Mouse (Mus musculus): ENCODE results near the gene Col23a1. TPM values are rescaled to one million over a fixed set of nuclear protein-coding genes. Genes with fewer than 3 reads are reported as not detected.

The Col23a1 gene
- polyA plus RNA-seq, 1 experiment from 2014 or later: 24.9 TPM

- H3K4me2 ChIP-seq: no peak overlapping the region
- H3K4me3 ChIP-seq: no peak overlapping the region
- H3K36me3 ChIP-seq: no peaks in the 10 kb centered on the region
- no peaks in the 10 kb centered on the region for H3K27me3 ChIP-seq
- no peaks in the 10 kb centered on the region for H3K4me1 ChIP-seq
- H3K9me3 ChIP-seq: no peaks in the 10 kb centered on the region
- WGBS: 23% methylated on average over 11 of the region's 11 CpGs
- peak overlapping the region; percentile 83 for H3K27ac ChIP-seq
- no peak overlapping the region for H3K9ac ChIP-seq
- ATAC-seq (ENCODE audit: borderline replicate concordance, extremely low read depth, low FRiP score, low TSS enrichment): peak; percentile 64
Measured at GRCm38 (mm10) chr11:51533128-51533533, 243.4 kb downstream of the Col23a1 start.

DNA sequence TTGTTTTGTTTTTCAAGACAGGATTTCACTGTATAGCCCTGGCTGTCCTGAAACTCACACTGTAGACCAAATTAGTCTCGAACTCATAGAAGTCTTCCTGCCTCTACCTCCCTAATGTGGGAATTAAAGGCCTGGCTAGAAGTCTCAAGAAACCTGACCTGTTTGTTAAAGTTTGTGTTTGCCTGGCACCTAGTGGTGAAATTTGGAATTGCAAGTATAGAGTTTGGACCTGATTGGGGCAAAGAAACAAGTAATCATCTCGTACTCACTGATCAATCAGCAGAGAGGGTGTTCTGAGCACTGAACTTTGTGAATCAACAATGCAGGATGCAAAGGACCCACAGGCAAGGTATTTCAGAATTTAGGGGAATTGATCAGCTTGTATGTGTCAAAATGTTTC is 244.6 kb downstream of the Col23a1 start:
- H3K27ac ChIP-seq: no peak overlapping the region
- no peaks in the 10 kb centered on the region for H3K36me3 ChIP-seq
- H3K27me3 ChIP-seq: no peaks in the 10 kb centered on the region
- 29% methylated on average over 2 of the region's 2 CpGs for WGBS
- no peak overlapping the region for H3K9ac ChIP-seq
- no peak for ATAC-seq (ENCODE audit: borderline replicate concordance, extremely low read depth, low FRiP score, low TSS enrichment)
- no peak overlapping the region for H3K4me2 ChIP-seq
- H3K4me1 ChIP-seq: no peaks in the 10 kb centered on the region
- H3K4me3 ChIP-seq: no peak overlapping the region
- H3K9me3 ChIP-seq: no peaks in the 10 kb centered on the region

- Histone ChIP-seq H3K27ac (no peak overlapping the region), H3K4me1 (no peaks in the 10 kb centered on the region), H3K27me3 (no peaks in the 10 kb centered on the region), H3K4me3 (no peak overlapping the region), H3K9me3 (no peaks in the 10 kb centered on the region), H3K4me2 (no peak overlapping the region), H3K9ac (no peak overlapping the region), H3K36me3 (no peaks in the 10 kb centered on the region)
- ATAC-seq (ENCODE audit: borderline replicate concordance, extremely low read depth, low FRiP score, low TSS enrichment): no peak
- WGBS: 54% methylated on average over 7 of the region's 7 CpGs
Measured at GRCm38 (mm10) chr11:51538388-51538787, 248.7 kb downstream of the Col23a1 start.

DNA sequence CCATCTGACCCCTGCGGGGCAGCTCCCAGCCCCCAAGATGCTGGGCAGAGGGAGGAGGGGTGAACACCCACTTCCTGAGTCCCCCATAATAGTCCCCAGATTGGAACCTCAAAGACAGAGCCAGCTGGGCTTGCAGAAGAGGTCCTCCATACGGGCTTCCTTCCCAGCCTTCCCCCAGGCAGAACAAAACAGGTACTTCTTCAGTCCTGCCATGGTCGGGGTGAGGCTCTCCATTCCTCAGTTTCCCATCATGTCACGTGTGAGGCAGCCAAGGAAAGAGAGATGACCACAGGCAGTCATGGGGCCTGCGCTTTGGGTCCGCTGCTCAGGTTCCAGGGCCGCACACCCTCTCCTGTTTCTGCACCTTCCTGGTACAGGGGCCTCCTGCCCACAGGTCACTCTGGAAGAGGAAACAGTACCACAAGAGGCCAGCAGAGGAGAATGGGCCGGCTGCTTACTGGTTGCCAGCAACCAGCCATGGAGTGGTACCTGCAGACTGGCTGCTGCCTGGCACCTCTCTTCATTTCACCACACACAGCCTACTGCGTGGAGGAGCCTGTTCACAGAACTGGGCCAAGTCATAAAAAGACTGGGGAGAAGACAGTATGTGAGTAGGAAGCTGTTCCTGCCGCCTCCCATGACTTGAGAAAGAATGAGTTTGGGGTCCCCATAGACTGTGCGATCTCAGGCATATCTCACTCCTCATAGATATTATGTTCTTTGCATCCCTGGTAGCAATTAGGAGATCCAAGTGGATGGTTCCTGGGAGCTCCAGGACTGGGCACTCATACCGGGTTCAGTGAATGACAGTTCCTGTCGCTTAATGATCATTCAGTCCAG is 249.4 kb downstream of the Col23a1 start:
- ATAC-seq (ENCODE audit: borderline replicate concordance, extremely low read depth, low FRiP score, low TSS enrichment): 0 out of 2 replicates have a peak, but pooled peaks have one; percentile 9
- no peak overlapping the region for H3K4me2 ChIP-seq

GRCm38 (mm10) chr11:51539759-51540282 is 250.1 kb downstream of the Col23a1 start:
- Histone ChIP-seq H3K9ac (no peak overlapping the region), H3K36me3 (no peaks in the 10 kb centered on the region), H3K27me3 (no peaks in the 10 kb centered on the region), H3K9me3 (no peaks in the 10 kb centered on the region), H3K4me2 (no peak overlapping the region), H3K4me1 (no peaks in the 10 kb centered on the region), H3K4me3 (no peak overlapping the region), H3K27ac (no peak overlapping the region)
- ATAC-seq (ENCODE audit: borderline replicate concordance, extremely low read depth, low FRiP score, low TSS enrichment): peak; percentile 86
- 8% methylated on average over 10 of the region's 10 CpGs for WGBS

More for the DNA sequence above, 249.4 kb downstream of the Col23a1 start:
- no peak overlapping the region for H3K27ac ChIP-seq
- H3K4me3 ChIP-seq: no peak overlapping the region
- H3K4me1 ChIP-seq: no peaks in the 10 kb centered on the region
- no peaks in the 10 kb centered on the region for H3K36me3 ChIP-seq
- H3K9ac ChIP-seq: no peak overlapping the region
- no peaks in the 10 kb centered on the region for H3K27me3 ChIP-seq
- no peaks in the 10 kb centered on the region for H3K9me3 ChIP-seq
- 58% methylated on average over 13 of the region's 13 CpGs for WGBS

GRCm38 (mm10) chr11:51542424-51542823 is 252.7 kb downstream of the Col23a1 start:
- no peaks in the 10 kb centered on the region for H3K27me3 ChIP-seq
- no peaks in the 10 kb centered on the region for H3K4me1 ChIP-seq
- no peak overlapping the region for H3K4me2 ChIP-seq
- H3K4me3 ChIP-seq: no peak overlapping the region
- no peaks in the 10 kb centered on the region for H3K9me3 ChIP-seq
- 59% methylated on average over 9 of the region's 9 CpGs for WGBS
- no peaks in the 10 kb centered on the region for H3K36me3 ChIP-seq
- ATAC-seq (ENCODE audit: borderline replicate concordance, extremely low read depth, low FRiP score, low TSS enrichment): no peak
- no peak overlapping the region for H3K9ac ChIP-seq
- no peak overlapping the region for H3K27ac ChIP-seq

GRCm38 (mm10) chr11:51543487-51544050 is 253.8 kb downstream of the Col23a1 start:
- H3K36me3 ChIP-seq: no peaks in the 10 kb centered on the region
- H3K4me2 ChIP-seq: no peak overlapping the region
- no peak overlapping the region for H3K9ac ChIP-seq

DNA sequence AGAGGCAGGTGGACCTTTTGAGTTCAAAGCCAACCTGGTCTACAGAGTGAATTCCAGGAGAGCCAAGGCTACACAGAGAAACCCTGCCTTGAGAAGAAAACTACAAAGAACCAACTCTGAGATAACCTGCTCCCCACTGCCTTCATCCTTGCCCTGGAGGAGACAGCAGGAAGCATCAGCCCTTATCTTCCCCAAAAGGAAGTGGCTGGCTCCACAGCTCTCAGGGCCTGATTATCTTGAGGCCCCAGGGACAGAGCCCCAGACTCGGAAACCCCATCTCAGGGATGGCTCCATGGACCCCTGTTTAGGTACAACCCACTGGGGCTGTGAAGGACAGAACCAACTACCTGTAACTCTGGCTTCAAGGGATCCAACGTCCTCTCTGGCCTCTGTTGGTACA is 254.7 kb downstream of the Col23a1 start:
- Histone ChIP-seq H3K4me2 (no peak overlapping the region), H3K4me3 (no peak overlapping the region), H3K36me3 (no peaks in the 10 kb centered on the region), H3K27me3 (no peaks in the 10 kb centered on the region), H3K9me3 (no peaks in the 10 kb centered on the region), H3K4me1 (no peaks in the 10 kb centered on the region), H3K9ac (no peak overlapping the region), H3K27ac (no peak overlapping the region)
- WGBS: 58% methylated on average over 2 of the region's 2 CpGs
- ATAC-seq (ENCODE audit: borderline replicate concordance, extremely low read depth, low FRiP score, low TSS enrichment): no peak

More at GRCm38 (mm10) chr11:51543487-51544050, 253.8 kb downstream of the Col23a1 start:
- Histone ChIP-seq H3K27me3 (no peaks in the 10 kb centered on the region), H3K4me3 (no peak overlapping the region), H3K4me1 (no peaks in the 10 kb centered on the region), H3K9me3 (no peaks in the 10 kb centered on the region), H3K27ac (no peak overlapping the region)
- WGBS: 38% methylated on average over 7 of the region's 7 CpGs
- ATAC-seq (ENCODE audit: borderline replicate concordance, extremely low read depth, low FRiP score, low TSS enrichment): no peak

DNA sequence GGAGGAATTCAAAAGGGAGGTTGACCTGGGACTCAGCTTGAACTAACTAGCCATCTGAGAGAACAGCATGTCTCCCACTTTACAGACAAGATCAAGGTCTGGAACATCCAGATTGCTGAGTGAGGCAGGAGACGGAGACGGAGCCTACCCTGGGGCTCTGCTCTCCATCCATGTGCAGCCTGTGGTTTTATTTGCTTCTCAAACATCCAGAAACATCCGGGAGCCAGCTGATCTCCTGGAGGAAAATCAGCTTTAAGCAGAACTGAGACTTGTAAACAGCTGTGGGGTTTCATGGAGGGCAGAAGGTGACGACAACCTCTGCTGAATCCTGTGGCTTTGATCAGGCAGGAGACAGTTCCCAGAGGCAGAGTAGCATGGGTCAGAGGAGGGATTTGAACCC is 256.1 kb downstream of the Col23a1 start:
- Histone ChIP-seq H3K27me3 (no peaks in the 10 kb centered on the region), H3K36me3 (no peaks in the 10 kb centered on the region), H3K4me1 (peaks cover 4% of the 10 kb centered on the region), H3K9me3 (no peaks in the 10 kb centered on the region), H3K27ac (no peak overlapping the region), H3K4me2 (no peak overlapping the region), H3K9ac (no peak overlapping the region), H3K4me3 (no peak overlapping the region)
- ATAC-seq (ENCODE audit: borderline replicate concordance, extremely low read depth, low FRiP score, low TSS enrichment): no peak
- 42% methylated on average over 4 of the region's 4 CpGs for WGBS

- Histone ChIP-seq H3K9me3 (no peaks in the 10 kb centered on the region), H3K27ac (peak overlapping the region; percentile 67), H3K4me2 (no peak overlapping the region; the same call in 1 of the 2 replicates), H3K36me3 (no peaks in the 10 kb centered on the region), H3K27me3 (no peaks in the 10 kb centered on the region), H3K9ac (no peak overlapping the region), H3K4me3 (no peak overlapping the region), H3K4me1 (peaks cover 17% of the 10 kb centered on the region)
- 25% methylated on average over 5 of the region's 5 CpGs for WGBS
- peak; percentile 67 for ATAC-seq (ENCODE audit: borderline replicate concordance, extremely low read depth, low FRiP score, low TSS enrichment)
Measured at GRCm38 (mm10) chr11:51551253-51551652, 261.5 kb downstream of the Col23a1 start.

DNA sequence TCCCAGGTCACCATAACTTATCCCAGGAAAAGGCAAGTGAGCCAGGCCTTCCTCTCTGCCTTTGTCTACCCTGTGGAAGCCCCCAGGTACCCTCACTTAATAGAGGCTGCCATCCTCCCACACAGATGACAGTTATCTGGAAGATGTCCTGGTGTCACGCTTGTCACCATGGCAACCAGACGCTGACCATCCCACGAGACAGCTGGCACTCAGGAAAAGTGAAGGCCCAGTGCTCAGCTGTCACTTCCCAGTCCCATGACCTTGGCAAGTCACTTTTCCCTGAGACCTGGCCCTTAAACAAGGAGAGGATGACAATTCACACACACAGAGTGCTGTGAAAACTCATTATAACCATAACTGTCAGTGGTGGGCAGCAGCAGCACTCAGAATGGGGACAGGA is 262.4 kb downstream of the Col23a1 start:
- no peaks in the 10 kb centered on the region for H3K27me3 ChIP-seq
- H3K9me3 ChIP-seq: no peaks in the 10 kb centered on the region
- peaks cover 17% of the 10 kb centered on the region for H3K4me1 ChIP-seq
- H3K27ac ChIP-seq: no peak overlapping the region
- no peak overlapping the region for H3K4me3 ChIP-seq
- ATAC-seq (ENCODE audit: borderline replicate concordance, extremely low read depth, low FRiP score, low TSS enrichment): no peak
- H3K4me2 ChIP-seq: no peak overlapping the region
- 42% methylated on average over 3 of the region's 3 CpGs for WGBS
- H3K9ac ChIP-seq: no peak overlapping the region
- no peaks in the 10 kb centered on the region for H3K36me3 ChIP-seq

DNA sequence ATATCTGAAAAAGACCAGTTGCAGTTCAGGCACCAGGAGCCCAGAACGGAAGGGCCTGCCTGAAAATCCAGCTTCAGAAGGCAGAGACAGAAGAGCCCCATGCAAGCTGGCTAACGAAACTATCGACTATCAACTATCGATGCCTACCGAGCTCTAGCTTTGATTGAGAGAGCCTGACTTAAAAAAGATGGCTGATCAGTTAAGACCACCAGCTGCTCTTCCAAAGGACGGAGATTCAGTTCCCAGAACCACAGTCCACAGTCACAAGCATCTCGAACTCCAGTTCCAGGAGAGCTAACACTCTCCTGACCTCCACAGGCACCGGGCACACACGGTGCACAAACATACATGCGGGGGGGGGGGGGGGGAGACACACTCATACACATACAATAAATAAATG is 264.9 kb downstream of the Col23a1 start:
- 62% methylated on average over 8 of the region's 10 CpGs for WGBS
- H3K27me3 ChIP-seq: no peaks in the 10 kb centered on the region
- H3K36me3 ChIP-seq: no peaks in the 10 kb centered on the region
- no peak overlapping the region for H3K4me2 ChIP-seq
- H3K9me3 ChIP-seq: no peaks in the 10 kb centered on the region
- H3K27ac ChIP-seq: no peak overlapping the region
- H3K4me1 ChIP-seq: peaks cover 17% of the 10 kb centered on the region
- ATAC-seq (ENCODE audit: borderline replicate concordance, extremely low read depth, low FRiP score, low TSS enrichment): no peak
- H3K4me3 ChIP-seq: 0 out of 2 replicates have a peak overlapping the region, but pooled peaks have one; percentile 9
- no peak overlapping the region for H3K9ac ChIP-seq
